Mouse (Mus musculus) c-Kit-positive CD71-positive TER-119-negative erythroid progenitor cells, embryonic 14.5 days (primary cell): Measurements from ENCODE around the gene Tenm2.

ENCODE experiments used
- DNase-seq: peaks from one replicate; pipeline ENCODE4 v3.0.0-alpha.2; 2013; ENCODE audit warnings: low read depth

The Tenm2 gene

GRCm38 (mm10) chr11:37235914-37236600 lies at the start of gene Tenm2:
Gene Tenm2, minus strand, starts transcription at chr11:37235964.
- no peak for DNase-seq

- no peak for DNase-seq
Measured at GRCm38 (mm10) chr11:37285186-37285585, 49.4 kb upstream of the Tenm2 start.

GRCm38 (mm10) chr11:37248796-37249195 lies 13.0 kb upstream of the Tenm2 start:
- no peak for DNase-seq

- DNase-seq: no peak
Measured at GRCm38 (mm10) chr11:37237096-37237725, 1.4 kb upstream of the Tenm2 start.

- no peak for DNase-seq
Measured at GRCm38 (mm10) chr11:37236601-37237083, 878 bp upstream of the Tenm2 start.

- no peak for DNase-seq
Measured at GRCm38 (mm10) chr11:37235021-37235795, 556 bp downstream of the Tenm2 start.

- no peak for DNase-seq
Measured at GRCm38 (mm10) chr11:37227404-37227803, 8.4 kb downstream of the Tenm2 start.

DNA sequence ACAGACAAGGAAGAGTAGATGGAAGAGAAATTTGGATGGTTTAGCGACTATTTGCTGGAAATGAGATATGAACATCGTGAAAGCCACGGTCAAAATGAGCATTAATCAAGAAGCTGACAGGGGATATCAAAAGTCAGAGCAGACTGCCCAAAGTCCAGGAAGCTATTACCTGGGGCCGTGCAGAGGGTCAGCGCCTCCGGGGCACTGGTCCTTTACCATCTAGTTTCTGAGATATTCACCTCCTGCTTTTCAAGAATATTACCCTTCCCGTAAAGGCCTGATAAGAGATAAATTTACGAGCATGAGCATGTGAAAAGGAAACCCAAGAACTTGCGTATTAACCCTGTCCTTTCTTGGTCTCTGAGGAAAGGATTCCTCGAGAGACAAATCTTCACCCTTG lies 8.8 kb downstream of the Tenm2 start:
- no peak for DNase-seq

- DNase-seq: no peak
Measured at GRCm38 (mm10) chr11:37222737-37223136, 13.0 kb downstream of the Tenm2 start.

GRCm38 (mm10) chr11:37222056-37222455 lies 13.7 kb downstream of the Tenm2 start:
- no peak for DNase-seq

- no peak for DNase-seq
Measured at GRCm38 (mm10) chr11:37220921-37221320, 14.8 kb downstream of the Tenm2 start.

- no peak for DNase-seq
Measured at GRCm38 (mm10) chr11:37186132-37186531, 49.6 kb downstream of the Tenm2 start.

GRCm38 (mm10) chr11:37177426-37177825 lies 58.3 kb downstream of the Tenm2 start:
- DNase-seq: no peak

- DNase-seq: no peak
Measured at GRCm38 (mm10) chr11:37153933-37154880, 81.6 kb downstream of the Tenm2 start.

DNA sequence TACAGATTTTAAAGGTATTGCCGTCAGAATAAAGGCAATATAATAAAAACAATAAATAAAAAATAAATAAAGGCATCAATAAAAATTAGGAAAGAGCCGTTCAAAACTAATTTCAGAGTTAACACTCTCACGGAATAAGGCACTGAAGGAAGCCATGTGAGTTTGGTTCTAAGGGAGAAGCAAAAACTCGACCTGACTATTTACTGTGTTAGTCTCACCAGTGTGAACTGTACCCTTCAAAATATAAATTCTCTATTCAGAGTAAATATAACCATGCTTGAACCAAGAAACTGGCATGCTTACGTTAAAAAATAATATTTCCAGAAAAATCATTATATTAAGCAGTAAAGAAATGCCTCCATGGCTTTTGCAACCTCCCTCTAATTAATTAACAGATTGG lies 82.4 kb downstream of the Tenm2 start:
- DNase-seq: no peak

GRCm38 (mm10) chr11:37150011-37150410 lies 85.8 kb downstream of the Tenm2 start:
- DNase-seq: no peak

DNA sequence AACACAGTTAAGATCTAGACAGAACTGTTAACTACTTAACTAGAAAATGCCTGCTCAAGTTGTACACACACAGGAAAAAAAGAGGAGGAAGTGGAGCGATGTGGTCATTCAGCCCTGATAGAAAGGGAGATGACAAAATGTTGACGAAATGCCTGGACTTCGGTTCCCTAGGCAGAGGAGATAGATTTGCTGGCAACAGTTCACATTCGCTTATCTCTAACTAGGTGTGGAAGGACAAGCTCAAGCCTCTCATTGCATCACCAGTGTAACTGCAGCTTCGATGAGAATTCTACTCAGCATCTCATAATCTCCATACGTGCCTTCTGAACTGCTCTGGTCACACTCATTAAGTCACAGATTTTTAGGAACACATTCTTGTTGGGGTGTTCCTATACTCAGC lies 91.8 kb downstream of the Tenm2 start:
- DNase-seq: no peak

- DNase-seq: no peak
Measured at GRCm38 (mm10) chr11:37143478-37143877, 92.3 kb downstream of the Tenm2 start.

GRCm38 (mm10) chr11:37128893-37129292 lies 106.9 kb downstream of the Tenm2 start:
- no peak for DNase-seq

GRCm38 (mm10) chr11:37118058-37118457 lies 117.7 kb downstream of the Tenm2 start:
- DNase-seq: no peak

DNA sequence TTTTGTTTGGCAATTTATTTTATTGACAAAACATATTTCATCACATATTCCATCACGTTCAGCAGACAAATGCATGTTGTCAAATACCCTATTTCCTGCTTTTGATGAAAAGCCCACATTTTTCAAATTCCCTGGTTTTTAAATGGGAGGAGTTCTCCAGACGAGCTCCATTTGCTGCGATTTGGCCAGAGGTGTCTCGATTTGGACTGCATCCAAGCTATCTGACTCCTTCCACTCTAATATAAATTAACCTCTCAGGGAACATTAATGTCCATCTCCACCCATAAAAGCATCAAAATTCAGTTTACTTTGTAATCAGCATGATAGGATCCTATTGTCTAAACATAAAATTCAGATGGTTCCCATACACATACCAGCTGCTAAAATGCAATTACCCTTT lies 120.6 kb downstream of the Tenm2 start:
- no peak for DNase-seq

GRCm38 (mm10) chr11:37107069-37107468 lies 128.7 kb downstream of the Tenm2 start:
- DNase-seq: no peak
